Mouse (Mus musculus) ES-Bruce4 (cell line): ENCODE data around the gene Nudt14.

Source experiments
- EP300 ChIP-seq: IDR thresholded peaks from 2 replicates; pipeline ENCODE4 v1.6.1; 2011; ENCODE audit warnings: low read depth, low read length; ENCODE audit not compliant: insufficient read depth
- POLR2A ChIP-seq: IDR thresholded peaks from one replicate; pipeline ENCODE4 v1.8.1; 2011; ENCODE audit warnings: low read length; ENCODE audit not compliant: insufficient read depth

DNA sequence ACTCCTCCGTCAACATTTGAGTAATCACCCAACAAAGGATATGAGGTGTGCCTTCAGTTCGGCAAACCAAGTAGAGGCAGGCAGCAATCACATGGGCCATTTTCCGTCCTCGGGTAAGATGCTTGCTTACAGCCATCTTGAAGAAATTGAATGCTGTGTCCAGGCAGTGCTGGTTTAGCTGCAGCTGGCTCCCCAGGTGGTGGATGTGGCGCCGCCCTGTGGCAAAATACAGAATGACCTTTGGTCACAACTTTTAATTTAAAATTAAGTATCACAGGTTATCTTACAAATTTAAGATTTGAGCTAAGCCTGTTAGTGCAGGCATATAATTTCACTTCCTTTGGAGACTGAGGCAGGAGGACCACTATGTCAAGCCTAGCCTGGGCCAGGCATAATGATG is 46.0 kb upstream of the Nudt14 start:
- TF ChIP-seq EP300: no peak
- TF ChIP-seq POLR2A: no peak
